Mouse (Mus musculus) embryo, embryonic 10.5 days (tissue): ENCODE measurements around the gene Arhgef25.
A peak's percentile ranks its signal among the peaks of the same experiment; 100 is the strongest.

ENCODE experiments used
- DNase-seq: peaks from one replicate; pipeline ENCODE4 v3.0.0-alpha.2; 2015; ENCODE audit warnings: low spot score

The Arhgef25 gene

DNA sequence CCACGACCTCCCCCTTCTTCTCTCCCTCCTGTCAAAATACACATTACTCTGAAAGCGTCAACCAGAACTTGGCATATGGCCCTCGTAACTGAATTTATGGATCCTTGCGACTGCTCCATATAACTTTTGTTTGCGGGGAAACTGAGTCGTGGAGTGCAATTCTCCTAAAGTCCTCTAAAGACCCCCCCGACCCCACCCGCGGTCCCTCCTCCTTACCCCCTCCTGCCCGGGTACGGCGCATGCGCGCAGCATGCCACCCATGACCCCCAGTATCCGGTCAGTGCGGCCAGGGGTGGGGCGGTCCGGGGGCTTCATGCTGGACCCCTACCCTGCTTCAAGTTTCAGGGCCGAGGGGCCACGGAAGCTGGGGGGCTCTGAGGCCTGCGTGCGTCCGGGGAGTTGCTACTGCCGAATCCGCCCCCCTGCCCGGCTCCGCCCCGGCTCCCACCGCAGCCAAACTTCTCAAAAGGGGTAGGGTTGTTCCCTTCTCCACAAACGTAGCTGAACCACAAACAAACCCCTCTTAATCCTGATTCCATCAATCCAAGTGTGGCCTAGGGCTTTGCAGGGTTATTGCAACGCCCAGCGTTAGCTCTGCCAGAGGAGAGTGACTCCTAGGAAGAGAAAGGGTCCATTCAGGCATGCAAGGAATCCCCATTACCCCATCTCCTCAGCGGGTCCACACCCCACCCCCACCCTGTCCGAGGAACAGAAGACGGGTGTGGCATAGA is at the start of gene Arhgef25:
Gene Arhgef25 (minus strand): TSS at position 433 of the 731 bp plus-strand sequence.
- DNase-seq = peak; percentile 72

- DNase-seq = no peak
Measured at GRCm38 (mm10) chr10:127238241-127238824, 48.5 kb upstream of the Arhgef25 start.

GRCm38 (mm10) chr10:127236541-127236940 is 46.7 kb upstream of the Arhgef25 start:
- peak; percentile 55 for DNase-seq

GRCm38 (mm10) chr10:127233141-127233540 is 43.3 kb upstream of the Arhgef25 start:
- no peak for DNase-seq

DNA sequence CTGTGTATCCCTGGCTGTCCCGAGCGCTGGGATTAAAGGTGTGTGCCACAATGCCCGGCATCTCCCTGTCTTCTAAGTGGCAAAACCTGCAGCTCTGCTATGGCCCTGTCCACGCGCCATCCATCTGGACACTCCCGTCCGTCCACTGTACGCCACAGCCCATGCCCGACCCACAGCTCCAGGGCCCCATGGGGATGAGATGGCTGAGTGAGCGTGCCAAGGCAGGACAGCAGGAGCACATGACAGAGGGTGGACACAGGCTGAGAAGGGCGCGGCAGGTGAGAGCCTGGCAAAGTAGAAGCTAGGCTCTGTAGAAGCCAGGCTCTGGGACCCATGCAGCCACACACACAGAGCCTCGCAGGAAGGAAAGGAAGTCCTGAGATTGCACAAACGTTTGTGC is 41.9 kb upstream of the Arhgef25 start:
- no peak for DNase-seq

GRCm38 (mm10) chr10:127230693-127231092 is 40.8 kb upstream of the Arhgef25 start:
- no peak for DNase-seq

GRCm38 (mm10) chr10:127228897-127229296 is 39.0 kb upstream of the Arhgef25 start:
- peak; percentile 88 for DNase-seq

GRCm38 (mm10) chr10:127227163-127227562 is 37.3 kb upstream of the Arhgef25 start:
- no peak for DNase-seq

GRCm38 (mm10) chr10:127226318-127226895 is 36.5 kb upstream of the Arhgef25 start:
- DNase-seq = peak; percentile 43

DNA sequence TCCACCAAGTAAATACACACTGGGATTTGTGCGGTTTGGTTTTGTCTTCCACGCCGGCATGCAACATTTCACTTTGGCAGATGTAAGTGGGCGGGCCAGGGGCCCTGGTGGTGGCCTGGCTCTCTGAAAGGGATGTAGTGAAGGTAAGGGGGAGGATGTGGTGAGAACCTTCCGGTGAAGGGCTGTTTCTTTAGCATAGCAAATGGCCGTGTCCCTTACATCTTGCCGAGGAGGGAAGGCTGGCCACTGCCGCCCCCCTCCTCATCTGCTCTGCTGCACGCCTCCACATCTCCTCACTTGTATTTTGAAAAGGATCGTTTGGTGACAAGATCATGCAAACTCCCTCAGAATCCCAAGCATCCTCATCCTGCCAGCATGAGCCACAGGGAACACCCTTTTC is 35.8 kb upstream of the Arhgef25 start:
- no peak for DNase-seq

- no peak for DNase-seq
Measured at GRCm38 (mm10) chr10:127225213-127225612, 35.3 kb upstream of the Arhgef25 start.

GRCm38 (mm10) chr10:127218339-127218738 is 28.5 kb upstream of the Arhgef25 start:
- no peak for DNase-seq

DNA sequence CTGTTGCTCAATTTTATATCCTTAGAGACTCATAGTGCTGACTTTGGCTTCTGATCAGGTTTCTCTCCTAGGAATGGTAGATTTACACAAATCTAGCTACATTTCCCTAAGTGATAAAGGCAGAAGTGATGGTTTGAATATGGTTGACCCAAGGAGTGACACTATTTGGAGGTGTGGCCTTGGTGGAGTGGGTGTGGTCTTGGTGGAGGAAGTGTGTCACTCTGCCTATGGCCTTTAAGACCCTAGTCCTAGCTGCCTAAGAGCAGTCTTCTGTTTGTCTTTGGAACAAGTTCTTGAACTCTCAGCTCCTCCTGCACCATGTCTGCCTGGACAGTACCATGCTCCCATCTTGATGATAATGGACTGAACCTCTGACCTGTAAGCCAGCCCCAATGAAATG is 27.3 kb upstream of the Arhgef25 start:
- no peak for DNase-seq

DNA sequence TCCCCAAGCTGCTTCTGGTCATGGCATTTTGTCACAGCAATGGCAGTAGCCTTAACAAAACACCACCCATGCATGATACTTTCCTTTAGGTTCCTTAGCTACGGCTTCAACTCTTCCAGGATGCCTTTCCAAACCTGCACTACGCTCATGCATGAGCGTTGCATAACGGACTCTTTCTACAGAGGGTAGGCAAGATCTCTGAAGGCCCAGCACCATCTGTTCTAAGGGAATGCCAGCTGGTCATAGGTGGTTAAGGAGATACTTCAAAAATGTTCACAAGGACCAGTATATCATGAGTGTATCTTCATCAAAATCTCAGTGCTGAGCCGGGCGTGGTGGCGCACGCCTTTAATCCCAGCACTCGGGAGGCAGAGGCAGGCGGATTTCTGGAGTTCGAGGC is 26.6 kb upstream of the Arhgef25 start:
- DNase-seq = no peak

- DNase-seq = no peak
Measured at GRCm38 (mm10) chr10:127214422-127214803, 24.5 kb upstream of the Arhgef25 start.

GRCm38 (mm10) chr10:127213704-127214421 is 24.0 kb upstream of the Arhgef25 start:
- no peak for DNase-seq

GRCm38 (mm10) chr10:127213272-127213671 is 23.4 kb upstream of the Arhgef25 start:
- DNase-seq = no peak

DNA sequence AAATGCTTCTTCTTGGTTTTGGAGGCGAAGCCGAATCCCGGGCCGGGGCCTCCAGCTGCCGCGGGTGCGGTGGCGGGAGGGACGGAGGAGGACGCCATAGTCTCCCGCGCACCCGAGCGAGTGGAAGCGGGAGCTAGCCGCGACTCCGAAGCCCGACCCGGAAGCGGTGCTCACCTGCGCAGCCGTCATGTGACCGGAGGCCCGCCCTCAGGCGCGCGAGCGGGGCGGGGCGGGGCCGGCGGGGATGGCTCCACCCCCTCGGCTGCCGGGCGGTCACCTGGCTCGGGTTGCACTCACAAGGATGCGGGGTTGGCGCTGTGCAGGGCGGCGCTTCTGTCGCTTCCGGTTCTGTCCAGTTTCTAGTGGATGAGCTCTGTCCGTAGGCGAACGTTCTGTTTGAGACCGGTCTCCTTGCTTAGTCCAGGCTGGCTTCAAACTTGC is 21.6 kb upstream of the Arhgef25 start, which contains the start of gene Pip4k2c:
Gene Pip4k2c (minus strand): TSS at position 172 of the 441 bp plus-strand sequence.
- peak; percentile 89 for DNase-seq

DNA sequence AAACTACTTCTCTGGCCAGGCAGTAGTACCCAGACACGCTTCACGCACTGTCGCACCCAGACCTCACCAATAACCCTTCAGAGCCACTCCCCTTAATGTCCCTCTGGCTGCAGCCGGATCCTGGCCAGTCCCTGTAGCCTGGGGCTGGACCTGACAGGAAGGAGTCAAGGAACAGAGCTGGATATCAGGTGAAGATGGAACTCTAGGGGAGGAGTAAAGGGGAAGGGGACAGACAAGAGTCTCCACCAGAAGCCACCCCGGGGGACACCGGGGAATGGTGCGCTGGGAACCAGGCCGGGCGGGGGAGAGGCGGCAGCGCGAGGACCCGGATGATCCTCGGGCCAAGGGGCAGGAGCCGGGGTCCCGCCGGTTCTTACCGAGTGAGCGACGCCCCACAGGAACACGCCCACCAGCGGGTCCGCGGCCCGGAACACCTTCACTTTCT is 21.1 kb upstream of the Arhgef25 start:
- peak; percentile 54 for DNase-seq

DNA sequence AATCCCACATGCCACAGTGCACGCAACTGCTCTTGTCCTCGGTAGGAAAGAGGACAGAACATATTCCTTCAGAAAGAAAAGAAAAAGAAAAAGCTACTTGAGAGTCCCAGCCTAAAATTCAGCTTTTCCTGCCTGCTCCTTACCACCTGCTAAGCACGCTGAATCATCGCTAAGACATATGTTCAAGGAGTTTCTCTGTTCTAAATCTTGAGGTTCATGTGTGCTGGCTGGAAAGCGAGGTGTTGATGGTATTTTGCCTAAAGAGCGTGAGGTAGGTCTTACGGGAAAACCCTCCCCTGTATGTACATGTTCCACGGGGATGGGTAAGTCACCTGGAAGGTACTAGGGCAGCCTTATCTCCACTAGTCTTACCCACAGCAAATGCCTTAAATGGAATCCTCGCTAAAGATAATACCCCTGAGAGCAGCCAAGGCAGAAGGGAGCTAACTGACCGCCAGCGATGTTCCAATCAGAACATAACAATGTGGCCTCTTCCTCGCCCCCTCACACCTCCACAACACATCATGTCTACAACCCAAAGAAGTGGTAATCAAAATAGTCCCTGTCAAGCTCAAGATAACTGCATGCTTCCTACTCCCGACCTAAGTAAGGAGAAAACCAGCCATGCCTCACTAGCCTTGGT is 20.2 kb upstream of the Arhgef25 start:
- DNase-seq = no peak

DNA sequence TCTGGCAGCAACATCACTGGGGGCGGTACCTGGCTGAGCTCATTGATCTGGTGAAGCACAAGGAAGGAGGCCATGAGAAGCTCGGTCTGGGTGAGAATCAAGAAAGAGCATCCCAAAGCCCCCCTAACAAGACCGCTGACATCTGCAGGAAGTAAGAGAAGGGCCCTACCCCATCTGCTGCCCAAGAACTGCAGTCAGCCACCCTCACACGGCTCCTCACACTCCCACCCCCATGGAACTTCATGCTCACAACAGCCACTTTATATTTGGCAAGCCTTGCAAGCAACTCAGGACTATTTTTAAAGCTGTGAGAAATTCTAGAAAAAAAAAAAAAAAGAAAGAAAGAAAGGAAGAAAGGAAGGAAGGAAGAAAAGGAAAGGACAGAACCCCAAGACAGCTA is 19.0 kb upstream of the Arhgef25 start:
- DNase-seq = no peak

- no peak for DNase-seq
Measured at GRCm38 (mm10) chr10:127205373-127205772, 15.5 kb upstream of the Arhgef25 start.
